Mouse (Mus musculus): ENCODE results near the gene Acsf2.
A peak's percentile ranks its signal among the peaks of the same experiment; 100 is the strongest.

Gene Acsf2

GRCm38 (mm10) chr11:94548041-94548784, 53.5 kb downstream of the Acsf2 start:
- DNase-seq (ENCODE audit: low spot score in 2 of 2): no peak

GRCm38 (mm10) chr11:94547271-94547670, 54.4 kb downstream of the Acsf2 start:
- DNase-seq (ENCODE audit: low spot score in 2 of 2): no peak

GRCm38 (mm10) chr11:94546381-94546780, 55.3 kb downstream of the Acsf2 start:
- DNase-seq (ENCODE audit: low spot score in 2 of 2): no peak

GRCm38 (mm10) chr11:94544422-94544821, 57.2 kb downstream of the Acsf2 start:
- DNase-seq (ENCODE audit: low spot score in 2 of 2): no peak

- DNase-seq (ENCODE audit: low spot score in 2 of 2): peak; percentile 43 to 69
Observed at GRCm38 (mm10) chr11:94543932-94544331, 57.7 kb downstream of the Acsf2 start.

- DNase-seq (ENCODE audit: low spot score in 2 of 2): no peak
Observed at GRCm38 (mm10) chr11:94543344-94543743, 58.3 kb downstream of the Acsf2 start.

- DNase-seq (ENCODE audit: low spot score in 2 of 2): no peak
Observed at GRCm38 (mm10) chr11:94542400-94542799, 59.3 kb downstream of the Acsf2 start.

GRCm38 (mm10) chr11:94539761-94540160, 61.9 kb downstream of the Acsf2 start:
- no peak for DNase-seq (ENCODE audit: low spot score in 2 of 2)

- no peak for DNase-seq (ENCODE audit: low spot score in 2 of 2)
Observed at GRCm38 (mm10) chr11:94538733-94539292, 62.9 kb downstream of the Acsf2 start.

GRCm38 (mm10) chr11:94533171-94533570, 68.5 kb downstream of the Acsf2 start:
- DNase-seq (ENCODE audit: low spot score in 2 of 2): no peak

- no peak for DNase-seq (ENCODE audit: low spot score in 2 of 2)
Observed at GRCm38 (mm10) chr11:94528879-94529278, 72.8 kb downstream of the Acsf2 start.

GRCm38 (mm10) chr11:94526171-94526879, 75.3 kb downstream of the Acsf2 start:
- DNase-seq (ENCODE audit: low spot score in 2 of 2): no peak

- peak in 1 of 2 experiments; percentile 14 for DNase-seq (ENCODE audit: low spot score in 2 of 2)
Observed at GRCm38 (mm10) chr11:94521219-94521843, 80.3 kb downstream of the Acsf2 start, which contains the start of gene Mycbpap. Gene Mycbpap, minus strand, starts transcription at chr11:94521742.

- no peak for DNase-seq (ENCODE audit: low spot score in 2 of 2)
Observed at GRCm38 (mm10) chr11:94513452-94513851, 88.2 kb downstream of the Acsf2 start.

- no peak for DNase-seq (ENCODE audit: low spot score in 2 of 2)
Observed at GRCm38 (mm10) chr11:94508976-94509375, 92.7 kb downstream of the Acsf2 start.

Data from spleen, postnatal 14 days (tissue).